Mouse (Mus musculus): ENCODE measurements around the gene Amy2a2.
"Not testable (repeated sequence)": the region's sequence is repeated elsewhere in the genome, so short reads cannot be mapped to it uniquely, and the experiment has no call there.

Amy2a2 gene

DNA sequence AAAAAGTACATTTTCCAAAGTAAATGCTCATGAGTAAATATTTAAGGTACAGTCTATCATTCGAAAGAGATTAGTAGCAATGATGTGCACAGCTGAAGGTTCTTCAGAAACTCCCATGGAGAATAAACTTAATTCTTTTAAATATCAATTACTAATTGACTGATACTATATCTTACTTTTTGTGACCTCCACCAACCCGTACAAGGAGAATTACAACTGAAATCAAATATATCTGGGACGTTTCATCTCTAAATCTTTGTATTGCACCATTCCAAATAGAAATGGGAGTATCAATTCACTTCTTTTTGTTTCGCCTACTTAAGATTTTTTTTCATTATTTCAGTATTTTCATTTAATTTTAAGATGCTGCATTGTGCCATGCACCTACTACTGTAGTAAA lies at the start of gene Amy2a2:
Gene Amy2a2, minus strand, starts transcription at position 101 of the 400 bp plus-strand sequence.
- not testable (repeated sequence) for DNase-seq (ENCODE audit: low read depth)

DNA sequence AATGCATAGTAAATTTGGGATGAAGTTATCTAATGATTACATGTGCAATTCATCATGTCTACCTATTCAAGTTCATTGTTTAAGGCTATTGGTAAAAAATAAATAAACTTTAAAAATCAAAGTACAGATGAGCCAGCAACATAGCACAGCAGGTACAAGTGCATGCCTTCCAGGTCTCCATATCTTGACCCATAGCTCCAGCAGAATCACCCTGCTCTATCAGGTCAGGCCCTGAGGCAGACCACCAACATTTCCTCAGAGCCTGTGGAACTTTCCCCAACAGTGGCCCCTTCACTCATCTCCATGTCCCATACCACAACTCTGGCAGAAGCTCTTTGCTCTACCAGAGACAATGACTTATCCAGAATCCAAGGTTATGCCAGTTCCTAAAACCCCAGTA lies 11.0 kb downstream of the Amy2a2 start:
- not testable (repeated sequence) for DNase-seq (ENCODE audit: low read depth)

DNA sequence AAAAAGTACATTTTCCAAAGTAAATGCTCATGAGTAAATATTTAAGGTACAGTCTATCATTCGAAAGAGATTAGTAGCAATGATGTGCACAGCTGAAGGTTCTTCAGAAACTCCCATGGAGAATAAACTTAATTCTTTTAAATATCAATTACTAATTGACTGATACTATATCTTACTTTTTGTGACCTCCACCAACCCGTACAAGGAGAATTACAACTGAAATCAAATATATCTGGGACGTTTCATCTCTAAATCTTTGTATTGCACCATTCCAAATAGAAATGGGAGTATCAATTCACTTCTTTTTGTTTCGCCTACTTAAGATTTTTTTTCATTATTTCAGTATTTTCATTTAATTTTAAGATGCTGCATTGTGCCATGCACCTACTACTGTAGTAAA lies 32.5 kb downstream of the Amy2a2 start, which contains the start of gene Amy2a3:
Gene Amy2a3, minus strand, starts transcription at position 101 of the 400 bp plus-strand sequence.
- DNase-seq (ENCODE audit: low read depth), result not testable (repeated sequence)

DNA sequence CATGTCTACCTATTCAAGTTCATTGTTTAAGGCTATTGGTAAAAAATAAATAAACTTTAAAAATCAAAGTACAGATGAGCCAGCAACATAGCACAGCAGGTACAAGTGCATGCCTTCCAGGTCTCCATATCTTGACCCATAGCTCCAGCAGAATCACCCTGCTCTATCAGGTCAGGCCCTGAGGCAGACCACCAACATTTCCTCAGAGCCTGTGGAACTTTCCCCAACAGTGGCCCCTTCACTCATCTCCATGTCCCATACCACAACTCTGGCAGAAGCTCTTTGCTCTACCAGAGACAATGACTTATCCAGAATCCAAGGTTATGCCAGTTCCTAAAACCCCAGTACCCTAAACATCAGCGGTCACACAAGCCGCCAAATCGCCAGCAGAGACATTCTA lies 43.5 kb downstream of the Amy2a2 start:
- DNase-seq (ENCODE audit: low read depth), result not testable (repeated sequence)

Data from induced T-regulatory cell, adult 2 months (primary cell).